Mouse (Mus musculus) large intestine, adult 2 months (tissue): Measurements from ENCODE around the gene Apol6. TPM values are rescaled to one million over a fixed set of nuclear protein-coding genes. Genes with fewer than 3 reads are reported as not detected.

Experiments
- DNase-seq: peaks from one replicate; pipeline ENCODE4 v3.0.0-alpha.2; 2012; ENCODE audit warnings: low read depth, low spot score
- WGBS: fragments of 180-500 bp; shearing (Covaris S2); methylation state at CpG from one replicate; pipeline ENCODE4 v1.1.7; 2018; 5-methylcytosine and 5-hydroxymethylcytosine counted together
- polyA plus RNA-seq: library from polyadenylated mRNA; depleted of rRNA; stranded (reverse); fragments of >200 nt; gene quantifications from 2 replicates; pipeline ENCODE4 v1.2.3, GENCODE M21; 2012; rRNA removed

Gene Apol6
- polyA plus RNA-seq, 1 experiment, result 3.8 TPM

- no peak for DNase-seq
- WGBS, result 82% methylated on average over 3 of the region's 3 CpGs
These were observed 55.2 kb downstream of the Apol6 start for GRCm38 (mm10) chr15:77099756-77100155.

- no peak for DNase-seq
- 95% methylated on average over 5 of the region's 5 CpGs for WGBS
These were observed 58.2 kb downstream of the Apol6 start for GRCm38 (mm10) chr15:77102685-77103084.

- peak; percentile 68 for DNase-seq
- 31% methylated on average over 10 of the region's 10 CpGs for WGBS
These were observed 60.0 kb downstream of the Apol6 start for GRCm38 (mm10) chr15:77104349-77105158.

- 29% methylated on average over 10 of the region's 10 CpGs for WGBS
- DNase-seq, result no peak
These were observed 60.7 kb downstream of the Apol6 start for GRCm38 (mm10) chr15:77105273-77105672.

Other genes with a start within 250 kb of the Apol6 start
- gene Zfp251, start 173.3 kb upstream of the Apol6 start, polyA plus RNA-seq, result 2.1 and 2.6 TPM in 2 replicates
- gene Zfp7, start 165.5 kb upstream of the Apol6 start, polyA plus RNA-seq, result 4.7 and 7.2 TPM in 2 replicates
- 0.10 and 0.20 TPM in 2 replicates for gene Gm49527, start 165.4 kb upstream of the Apol6 start, polyA plus RNA-seq
- 0.79 and 1.2 TPM in 2 replicates for gene Zfp647, start 119.3 kb upstream of the Apol6 start, polyA plus RNA-seq
- 14.4 and 14.7 TPM in 2 replicates for gene 1110038F14Rik, start 96.2 kb upstream of the Apol6 start, polyA plus RNA-seq
- gene Mb, start 5.9 kb downstream of the Apol6 start, polyA plus RNA-seq, result 0.16 and 0.60 TPM in 2 replicates